14 mouse cellular contexts compared by ENCODE assay signal in genomic region chr15:69923280-69923679, GRCm38 (mm10).
DNase-seq lines count a peak whose midpoint lies in the region; ATAC-seq and TF ChIP-seq lines count a peak whose summit lies in the region.
"Had no signal": no experiment of that assay in that cellular context is flagged by ENCODE, and none has a peak within 500 bp of the region (broad histone marks: within the 10 kb centered on the region; RNA-seq: fewer than 3 reads in every experiment).

No protein-coding gene starts in this region.

- H3K27ac ChIP-seq in forebrain, embryonic 11.5 days (ENCODE audit: low read depth, low read length), result no peak overlapping the region
- no peak overlapping the region for H3K27ac ChIP-seq in forebrain, embryonic 10.5 days
- no peak overlapping the region for H3K27ac ChIP-seq in midbrain, embryonic 14.5 days (replicated peaks; ENCODE audit: low read depth, low read length)
- H3K27ac ChIP-seq in midbrain, embryonic 11.5 days (ENCODE audit: low read depth, low read length), result no peak overlapping the region
- H3K27ac ChIP-seq in forebrain, embryonic 15.5 days (replicated peaks), result peak overlapping the region; percentile 60; the same call in 1 of the 2 replicates
- no peak overlapping the region for H3K27ac ChIP-seq in limb, embryonic 14.5 days (replicated peaks; ENCODE audit: low read depth, low read length)
- H3K27ac ChIP-seq in kidney, embryonic 14.5 days (ENCODE audit: low read depth, low read length), result no peak overlapping the region
- H3K27ac ChIP-seq: limb, embryonic 12.5 days had no signal

- no peaks in the 10 kb centered on the region for H3K27me3 ChIP-seq in forebrain, embryonic 11.5 days (ENCODE audit: control insufficient read depth, insufficient read depth, low read length)
- no peaks in the 10 kb centered on the region for H3K27me3 ChIP-seq in forebrain, embryonic 10.5 days (ENCODE audit: poor library complexity, severe bottlenecking)
- H3K27me3 ChIP-seq in midbrain, embryonic 14.5 days (ENCODE audit: control insufficient read depth, insufficient read depth, low read length), result no peaks in the 10 kb centered on the region
- H3K27me3 ChIP-seq in midbrain, embryonic 11.5 days (ENCODE audit: control insufficient read depth, insufficient read depth, low read length), result no peaks in the 10 kb centered on the region
- H3K27me3 ChIP-seq in forebrain, embryonic 15.5 days, result no peaks in the 10 kb centered on the region
- H3K27me3 ChIP-seq in limb, embryonic 14.5 days (ENCODE audit: control insufficient read depth, insufficient read depth, low read length), result no peaks in the 10 kb centered on the region
- H3K27me3 ChIP-seq in kidney, embryonic 14.5 days (ENCODE audit: control insufficient read depth, insufficient read depth, low read length), result no peaks in the 10 kb centered on the region
- H3K27me3 ChIP-seq: limb, embryonic 12.5 days; Patski had no signal

- H3K4me1 ChIP-seq in forebrain, embryonic 11.5 days (replicated peaks; ENCODE audit: control insufficient read depth, insufficient read depth, low read length), result no peaks in the 10 kb centered on the region
- no peaks in the 10 kb centered on the region for H3K4me1 ChIP-seq in forebrain, embryonic 10.5 days
- H3K4me1 ChIP-seq in midbrain, embryonic 14.5 days (ENCODE audit: control insufficient read depth, insufficient read depth, low read length), result no peaks in the 10 kb centered on the region
- no peaks in the 10 kb centered on the region for H3K4me1 ChIP-seq in midbrain, embryonic 11.5 days (ENCODE audit: control insufficient read depth, insufficient read depth, low read length)
- H3K4me1 ChIP-seq in forebrain, embryonic 15.5 days, result peaks cover 5% of the 10 kb centered on the region
- 0 out of 2 replicates have a peak, but pooled peaks cover 2% of the 10 kb centered on the region for H3K4me1 ChIP-seq in limb, embryonic 14.5 days (ENCODE audit: control insufficient read depth, insufficient read depth, low read length)
- no peaks in the 10 kb centered on the region for H3K4me1 ChIP-seq in kidney, embryonic 14.5 days (ENCODE audit: control insufficient read depth, insufficient read depth, low read length)
- H3K4me1 ChIP-seq: limb, embryonic 12.5 days had no signal

- H3K4me3 ChIP-seq in forebrain, embryonic 11.5 days (ENCODE audit: low read depth, low read length), result no peak overlapping the region
- no peak overlapping the region for H3K4me3 ChIP-seq in forebrain, embryonic 10.5 days
- no peak overlapping the region for H3K4me3 ChIP-seq in midbrain, embryonic 14.5 days (replicated peaks; ENCODE audit: low read depth, low read length)
- no peak overlapping the region for H3K4me3 ChIP-seq in midbrain, embryonic 11.5 days (ENCODE audit: low read depth, low read length)
- no peak overlapping the region for H3K4me3 ChIP-seq in forebrain, embryonic 15.5 days
- H3K4me3 ChIP-seq in limb, embryonic 14.5 days (replicated peaks; ENCODE audit: low read length), result no peak overlapping the region
- no peak overlapping the region for H3K4me3 ChIP-seq in kidney, embryonic 14.5 days (ENCODE audit: low read length)
- H3K4me3 ChIP-seq: limb, embryonic 12.5 days had no signal

- H3K9ac ChIP-seq in forebrain, embryonic 11.5 days (ENCODE audit: low read length), result no peak overlapping the region
- H3K9ac ChIP-seq in midbrain, embryonic 14.5 days (replicated peaks; ENCODE audit: low read length), result no peak overlapping the region
- no peak overlapping the region for H3K9ac ChIP-seq in midbrain, embryonic 11.5 days (ENCODE audit: low read length)
- no peak overlapping the region for H3K9ac ChIP-seq in forebrain, embryonic 15.5 days (replicated peaks)
- no peak overlapping the region for H3K9ac ChIP-seq in limb, embryonic 14.5 days (ENCODE audit: low read depth, low read length, severe bottlenecking)
- H3K9ac ChIP-seq in kidney, embryonic 14.5 days (ENCODE audit: low read depth, low read length), result no peak overlapping the region
- H3K9ac ChIP-seq: limb, embryonic 12.5 days had no signal

- WGBS in forebrain, embryonic 11.5 days, result 52% methylated on average over 2 of the region's 2 CpGs
- 71% methylated on average over 2 of the region's 2 CpGs for WGBS in forebrain, embryonic 10.5 days
- whole genome bisulfite sequencing in midbrain, embryonic 14.5 days, result 32% methylated on average over 2 of the region's 2 CpGs
- 71% methylated on average over 2 of the region's 2 CpGs for WGBS in midbrain, embryonic 11.5 days
- 10% methylated on average over 2 of the region's 2 CpGs for WGBS in forebrain, embryonic 15.5 days
- WGBS in limb, embryonic 14.5 days, result 11% methylated on average over 2 of the region's 2 CpGs
- 46% methylated on average over 2 of the region's 2 CpGs for whole genome bisulfite sequencing in kidney, embryonic 14.5 days

- no peaks in the 10 kb centered on the region for H3K36me3 ChIP-seq in forebrain, embryonic 11.5 days (ENCODE audit: control insufficient read depth, insufficient read depth, low read length)
- H3K36me3 ChIP-seq in forebrain, embryonic 10.5 days (replicated peaks), result no peaks in the 10 kb centered on the region
- no peaks in the 10 kb centered on the region for H3K36me3 ChIP-seq in midbrain, embryonic 14.5 days (ENCODE audit: control insufficient read depth, insufficient read depth, low read length)
- H3K36me3 ChIP-seq in midbrain, embryonic 11.5 days (ENCODE audit: control insufficient read depth, insufficient read depth, low read length), result no peaks in the 10 kb centered on the region
- H3K36me3 ChIP-seq in forebrain, embryonic 15.5 days, result no peaks in the 10 kb centered on the region
- H3K36me3 ChIP-seq in limb, embryonic 14.5 days (ENCODE audit: control insufficient read depth, insufficient read depth, low read length), result no peaks in the 10 kb centered on the region
- no peaks in the 10 kb centered on the region for H3K36me3 ChIP-seq in kidney, embryonic 14.5 days (ENCODE audit: control insufficient read depth, insufficient read depth, low read length)
- H3K36me3 ChIP-seq: limb, embryonic 12.5 days had no signal

- DNase-seq in forebrain, embryonic 11.5 days (ENCODE audit: low spot score), result peak; percentile 45
- DNase-seq in forebrain, embryonic 10.5 days (ENCODE audit: extremely low spot score, low spot score), result no peak
- peak; percentile 58 for DNase-seq in midbrain, embryonic 14.5 days
- no peak for DNase-seq in midbrain, embryonic 11.5 days (ENCODE audit: low spot score, missing footprints)
- peak; percentile 31 for DNase-seq in limb, embryonic 14.5 days (ENCODE audit: low spot score)
- no peak for DNase-seq in ovary, postnatal 14 days (ENCODE audit: low spot score)
- DNase-seq: adrenal gland, postnatal 14 days; cerebellum, adult 8-10 months; kidney, adult 18-20 months; lung, postnatal 4 days had no signal

- H3K9me3 ChIP-seq in forebrain, embryonic 11.5 days (ENCODE audit: control insufficient read depth, low read length), result no peaks in the 10 kb centered on the region
- no peaks in the 10 kb centered on the region for H3K9me3 ChIP-seq in forebrain, embryonic 10.5 days
- no peaks in the 10 kb centered on the region for H3K9me3 ChIP-seq in midbrain, embryonic 14.5 days (ENCODE audit: control insufficient read depth, low read length)
- H3K9me3 ChIP-seq in midbrain, embryonic 11.5 days (ENCODE audit: control insufficient read depth, low read length), result no peaks in the 10 kb centered on the region
- H3K9me3 ChIP-seq in forebrain, embryonic 15.5 days, result no peaks in the 10 kb centered on the region
- no peaks in the 10 kb centered on the region for H3K9me3 ChIP-seq in limb, embryonic 14.5 days (ENCODE audit: control insufficient read depth, low read length)
- no peaks in the 10 kb centered on the region for H3K9me3 ChIP-seq in kidney, embryonic 14.5 days (ENCODE audit: control insufficient read depth, low read length)
- H3K9me3 ChIP-seq: limb, embryonic 12.5 days had no signal

- TF ChIP-seq POLR2A in limb, embryonic 14.5 days (IDR thresholded peaks at IDR 0.05; ENCODE audit: borderline replicate concordance, extremely low read depth, insufficient read depth, insufficient read length), result no peak

- peak; percentile 56; the same call in 1 of the 2 replicates for ATAC-seq in forebrain, embryonic 11.5 days (replicated peaks; ENCODE audit: low FRiP score)
- peak; percentile 53 for ATAC-seq in midbrain, embryonic 14.5 days (ENCODE audit: low FRiP score, low TSS enrichment)
- ATAC-seq in midbrain, embryonic 11.5 days (ENCODE audit: low FRiP score), result no peak
- ATAC-seq in forebrain, embryonic 15.5 days (replicated peaks), result peak; percentile 89
- ATAC-seq in limb, embryonic 14.5 days (ENCODE audit: low FRiP score, low read depth), result no peak
- no peak for ATAC-seq in kidney, embryonic 14.5 days (ENCODE audit: low FRiP score, low TSS enrichment)
- ATAC-seq: Patski had no signal

- no peak overlapping the region for H3K4me2 ChIP-seq in forebrain, embryonic 11.5 days (ENCODE audit: low read depth, low read length, severe bottlenecking)
- no peak overlapping the region for H3K4me2 ChIP-seq in midbrain, embryonic 14.5 days (ENCODE audit: low read length)
- H3K4me2 ChIP-seq in midbrain, embryonic 11.5 days, result no peak overlapping the region
- H3K4me2 ChIP-seq in forebrain, embryonic 15.5 days (replicated peaks), result no peak overlapping the region
- H3K4me2 ChIP-seq in limb, embryonic 14.5 days (replicated peaks; ENCODE audit: low read depth, low read length, severe bottlenecking), result no peak overlapping the region
- H3K4me2 ChIP-seq in kidney, embryonic 14.5 days (replicated peaks; ENCODE audit: low read depth, low read length), result no peak overlapping the region
- H3K4me2 ChIP-seq: limb, embryonic 12.5 days had no signal

Comparison
In these comparisons a context has a peak if more than half of its experiments do, and no peak if none do; other contexts are left out.
1. ATAC-seq: peak in forebrain, embryonic 11.5 days (single experiment), midbrain, embryonic 14.5 days (single experiment) and forebrain, embryonic 15.5 days (single experiment); none in midbrain, embryonic 11.5 days (single experiment), limb, embryonic 14.5 days (single experiment) and kidney, embryonic 14.5 days (single experiment).
2. DNase-seq: peak in forebrain, embryonic 11.5 days (single experiment), midbrain, embryonic 14.5 days (single experiment) and limb, embryonic 14.5 days (single experiment); none in forebrain, embryonic 10.5 days (single experiment), midbrain, embryonic 11.5 days (single experiment) and ovary, postnatal 14 days (single experiment).